Mouse (Mus musculus): Measurements from ENCODE around the gene Olfm2.

- TF ChIP-seq CTCF (IDR thresholded peaks at IDR 0.05; ENCODE audit: control insufficient read depth, insufficient read depth, low read length): no peak
- no peak for TF ChIP-seq POLR2A (IDR thresholded peaks at IDR 0.05; ENCODE audit: borderline replicate concordance, control insufficient read depth, low read depth, low read length)
Observed at GRCm38 (mm10) chr9:20721582-20721981, 24.6 kb downstream of the Olfm2 start.

Data from bone marrow, adult 2 months (tissue).